Mouse (Mus musculus) thymus, postnatal 4 days (tissue): ENCODE measurements around the gene Samd14.

Source experiments
- DNase-seq: peaks from one replicate; pipeline ENCODE4 v3.0.0; 2021

The Samd14 gene

DNA sequence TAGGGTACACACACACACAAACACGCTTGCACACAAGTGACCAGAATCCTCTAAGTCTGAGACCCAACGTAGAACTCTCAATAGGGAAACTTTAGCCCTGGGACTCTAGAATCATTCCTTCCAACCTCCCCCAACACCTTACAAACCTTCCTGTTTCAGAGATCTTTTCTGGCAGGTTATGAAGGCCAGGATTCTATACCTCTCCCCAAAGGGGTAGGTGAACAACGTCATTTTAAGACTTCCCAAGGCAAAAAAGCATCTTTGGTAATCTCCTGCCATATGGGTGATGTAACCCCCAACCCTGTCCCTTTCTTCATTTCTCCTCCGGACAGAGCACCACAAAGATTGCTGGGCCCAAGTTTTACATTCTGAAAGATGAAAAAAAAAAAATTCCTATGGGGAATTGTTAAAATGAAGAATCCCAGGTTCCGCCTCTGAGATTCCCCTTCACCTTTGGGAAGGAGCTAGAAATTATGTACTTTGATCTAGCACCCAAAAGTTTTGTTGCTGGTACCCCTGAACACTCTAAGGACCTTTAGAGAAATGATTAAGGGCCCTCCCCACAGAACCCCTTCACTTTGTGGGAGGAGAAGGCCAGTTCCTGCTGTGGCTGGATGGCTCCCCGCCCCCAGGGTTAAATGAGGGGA, 19.5 kb upstream of the Samd14 start:
- no peak for DNase-seq

- DNase-seq, result peak; percentile 96
Measured at GRCm38 (mm10) chr11:94990749-94991577, 18.7 kb upstream of the Samd14 start, which contains the start of gene Ppp1r9b. TSS of gene Ppp1r9b (plus strand) at chr11:94991035.

DNA sequence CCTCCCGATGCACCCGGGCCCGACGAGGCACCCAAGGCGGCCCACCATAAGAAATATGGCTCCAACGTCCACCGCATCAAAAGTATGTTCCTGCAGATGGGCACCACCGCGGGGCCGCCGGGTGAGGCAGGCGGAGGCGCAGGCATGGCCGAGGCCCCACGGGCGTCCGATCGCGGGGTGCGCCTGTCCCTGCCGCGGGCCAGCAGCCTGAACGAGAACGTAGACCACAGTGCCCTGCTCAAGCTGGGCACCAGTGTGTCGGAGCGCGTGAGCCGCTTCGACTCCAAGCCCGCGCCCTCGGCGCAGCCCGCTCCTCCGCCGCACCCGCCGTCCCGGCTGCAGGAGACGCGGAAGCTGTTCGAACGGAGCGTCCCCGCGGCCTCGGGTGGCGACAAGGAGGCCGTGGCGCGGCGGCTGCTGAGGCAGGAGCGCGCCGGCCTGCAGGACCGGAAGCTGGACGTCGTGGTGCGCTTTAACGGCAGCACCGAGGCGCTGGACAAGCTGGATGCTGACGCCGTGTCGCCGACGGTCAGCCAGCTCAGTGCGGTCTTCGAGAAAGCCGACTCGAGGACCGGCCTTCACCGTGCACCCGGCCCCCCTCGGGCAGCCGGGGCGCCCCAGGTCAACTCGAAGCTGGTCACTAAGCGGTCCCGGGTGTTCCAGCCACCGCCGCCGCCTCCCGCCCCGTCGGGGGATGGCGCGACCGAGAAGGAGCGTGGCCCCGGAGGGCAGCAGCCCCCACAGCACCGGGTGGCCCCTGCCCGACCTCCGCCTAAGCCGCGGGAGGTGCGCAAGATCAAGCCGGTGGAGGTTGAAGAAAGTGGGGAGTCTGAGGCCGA, 17.8 kb upstream of the Samd14 start:
- peak; percentile 84 for DNase-seq

DNA sequence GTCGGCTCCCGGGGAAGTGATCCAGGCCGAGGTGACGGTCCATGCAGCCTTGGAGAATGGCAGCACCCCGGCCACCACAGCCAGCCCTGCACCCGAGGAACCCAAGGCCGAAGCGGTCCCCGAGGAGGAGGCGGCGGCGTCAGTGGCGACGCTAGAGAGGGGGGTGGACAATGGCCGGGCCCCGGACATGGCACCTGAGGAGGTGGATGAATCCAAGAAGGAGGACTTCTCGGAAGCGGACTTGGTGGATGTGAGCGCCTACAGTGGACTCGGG, 17.3 kb upstream of the Samd14 start:
- no peak for DNase-seq

GRCm38 (mm10) chr11:94992754-94993606, 16.7 kb upstream of the Samd14 start:
- DNase-seq, result peak; percentile 70

DNA sequence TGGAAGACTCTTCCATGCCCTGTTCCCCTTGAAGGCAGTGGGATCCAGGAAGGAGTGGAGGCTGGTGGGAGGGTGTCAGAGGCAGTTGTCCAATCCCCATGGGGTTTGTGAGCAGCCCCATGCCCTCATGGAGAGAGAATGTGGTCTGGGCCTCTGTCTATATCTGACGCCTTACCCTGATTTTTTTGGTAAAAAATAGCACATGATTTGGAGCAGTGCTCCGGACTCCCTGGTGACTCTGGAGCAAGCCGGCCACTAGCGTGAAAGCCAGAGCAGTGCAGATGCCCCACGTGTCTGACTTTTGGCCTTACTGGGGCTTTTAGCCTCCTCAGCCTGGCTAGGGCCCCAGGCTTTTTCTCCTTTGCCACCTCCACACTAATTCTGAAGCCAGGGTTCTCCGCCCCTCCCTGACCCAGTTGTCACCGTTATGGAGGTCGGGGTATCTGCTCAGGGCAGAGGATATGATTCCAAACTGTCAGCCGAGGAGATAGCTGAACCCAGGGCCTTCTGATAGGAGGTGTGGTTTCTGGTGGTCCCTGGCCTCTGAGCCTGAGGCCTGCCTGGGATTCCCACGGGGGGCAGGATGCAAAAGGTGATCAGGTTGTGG, 15.4 kb upstream of the Samd14 start:
- peak; percentile 19 for DNase-seq

DNA sequence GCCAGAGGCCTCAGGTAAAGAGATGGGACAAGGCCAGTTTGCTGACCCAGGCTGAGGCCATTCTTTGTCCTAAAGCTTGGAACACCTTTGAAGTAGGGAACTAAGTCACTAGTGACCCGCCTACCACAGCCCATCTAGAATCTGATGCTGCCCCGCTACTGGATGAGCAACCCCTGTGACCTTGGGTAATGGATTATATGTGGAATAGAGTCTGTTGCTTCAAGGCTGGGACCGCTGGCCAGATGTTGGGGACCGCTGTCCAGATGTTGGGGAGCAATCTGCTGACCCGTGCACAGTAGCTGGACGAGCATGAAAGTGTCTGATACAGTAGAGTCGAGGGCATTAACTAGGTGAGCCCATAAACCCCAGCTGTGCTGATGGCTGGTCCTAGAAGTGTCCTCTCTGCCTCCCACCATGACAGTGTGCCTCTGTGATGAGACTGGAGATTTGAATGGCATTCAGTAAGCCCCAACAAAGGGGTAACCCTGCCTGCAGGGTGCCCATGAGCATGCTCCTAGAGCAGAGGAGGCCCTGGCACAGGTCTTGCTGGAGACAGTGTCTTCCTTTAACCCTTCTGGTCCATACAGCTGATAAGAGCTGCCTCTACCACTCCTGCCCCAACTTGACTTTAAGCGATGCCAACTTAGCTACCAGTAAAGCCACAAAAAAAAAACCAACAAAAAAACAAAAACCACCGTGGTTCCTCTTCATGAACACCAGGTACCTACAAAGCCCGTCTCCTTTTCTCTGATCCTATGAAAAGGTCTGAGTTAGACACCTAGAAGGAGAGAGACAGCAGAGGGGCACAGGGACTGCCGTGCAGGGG, 14.5 kb upstream of the Samd14 start:
- DNase-seq, result peak; percentile 43

DNA sequence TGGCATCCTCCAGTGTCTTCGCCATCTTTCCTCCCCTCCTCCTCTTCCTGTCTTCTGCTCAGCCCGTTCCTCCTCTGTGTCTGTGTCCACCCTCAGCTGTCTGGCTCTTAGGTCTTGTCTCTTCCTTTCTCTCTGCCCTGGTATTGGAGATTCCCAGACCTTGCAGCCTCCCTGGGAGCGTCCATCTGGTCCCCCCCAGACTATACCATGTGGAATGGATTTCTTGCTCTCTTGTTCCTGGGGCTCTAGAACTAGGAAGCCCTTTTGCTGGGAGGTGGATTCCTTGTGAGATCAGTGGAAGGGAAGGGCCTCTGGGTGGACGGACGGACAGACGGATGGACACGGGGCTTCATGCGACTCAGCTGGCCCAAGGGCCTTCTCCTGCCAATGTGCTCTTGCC, 13.6 kb upstream of the Samd14 start:
- peak; percentile 23 for DNase-seq

DNA sequence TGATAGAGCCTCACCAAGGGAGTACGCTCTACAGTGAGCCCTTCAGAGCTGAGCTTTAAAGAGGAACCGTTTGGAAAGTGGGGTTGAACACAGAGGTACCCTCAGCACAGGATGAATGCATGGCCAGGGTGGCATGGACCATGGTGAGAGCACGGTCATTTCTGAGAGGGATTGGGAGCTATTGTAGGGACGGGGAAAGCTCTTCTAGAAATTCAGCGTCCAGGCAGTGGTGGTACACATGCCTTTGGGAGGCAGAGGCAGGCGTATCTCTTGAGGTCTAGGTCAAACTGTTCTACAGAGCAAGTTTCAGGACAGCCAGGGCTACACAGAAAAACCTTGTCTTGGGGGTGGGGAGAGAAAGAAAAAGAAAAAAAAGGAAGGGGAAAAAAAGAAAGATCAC, 12.7 kb upstream of the Samd14 start:
- DNase-seq, result peak; percentile 18

DNA sequence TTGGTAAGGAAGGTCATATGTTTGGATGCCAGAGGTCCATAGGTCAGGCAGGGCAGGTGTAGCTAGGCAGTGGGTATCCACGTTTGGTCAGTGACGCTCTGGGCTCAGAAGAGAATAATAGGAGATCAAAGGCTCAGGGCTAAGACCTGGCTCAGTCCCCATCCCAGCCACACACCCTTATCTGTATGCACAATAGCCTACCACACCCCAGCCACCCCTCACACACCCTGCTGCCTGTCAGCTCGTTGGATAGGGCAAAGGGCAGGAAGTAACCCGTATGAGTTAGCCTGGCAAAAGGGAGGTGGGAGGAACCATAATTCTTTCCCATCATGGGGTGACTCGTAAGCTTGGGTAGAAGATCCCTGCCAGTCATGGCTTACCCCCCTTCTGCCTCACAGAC, 12.1 kb upstream of the Samd14 start:
- DNase-seq, result no peak

DNA sequence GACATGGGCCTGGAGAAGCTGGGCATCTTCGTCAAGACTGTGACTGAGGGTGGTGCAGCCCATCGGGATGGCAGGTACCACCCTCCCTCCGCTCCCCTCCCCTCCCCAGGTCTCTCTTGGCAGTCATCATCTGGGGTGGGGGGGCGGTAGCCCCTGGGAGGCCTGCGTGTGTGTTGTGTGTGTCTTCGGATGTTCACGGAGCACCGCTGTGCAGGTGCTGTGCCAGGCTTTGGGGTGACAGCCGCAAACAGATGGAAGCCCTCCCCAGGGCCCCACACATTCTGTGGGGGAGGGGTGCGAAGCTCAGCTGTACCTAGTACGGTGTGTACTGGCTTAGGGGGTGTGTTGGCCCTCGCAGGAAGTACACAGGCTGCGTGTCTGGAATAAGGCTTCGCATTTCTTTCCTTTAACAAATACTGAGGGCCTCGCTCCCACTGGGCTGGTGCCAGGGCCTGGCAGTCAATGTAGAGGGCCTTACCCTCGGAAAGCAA, 11.6 kb upstream of the Samd14 start:
- peak; percentile 96 for DNase-seq

DNA sequence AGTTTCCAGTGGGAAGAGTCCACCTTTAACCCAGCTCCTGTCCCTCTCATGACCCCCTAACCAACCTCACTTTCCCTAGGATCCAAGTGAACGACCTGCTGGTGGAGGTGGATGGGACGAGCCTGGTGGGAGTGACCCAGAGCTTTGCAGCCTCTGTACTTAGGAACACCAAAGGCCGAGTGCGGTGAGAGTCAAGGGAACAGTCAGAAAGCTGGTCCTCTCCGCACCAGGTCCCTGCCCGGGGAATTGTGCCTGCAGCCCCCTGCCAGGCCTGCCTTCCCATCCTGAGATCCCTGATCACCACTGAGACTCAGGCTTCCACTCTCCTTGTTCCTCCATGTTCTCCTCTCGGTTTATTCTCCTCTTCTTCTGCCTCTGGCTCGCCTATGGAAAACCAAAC, 9.6 kb upstream of the Samd14 start:
- DNase-seq, result peak; percentile 56

DNA sequence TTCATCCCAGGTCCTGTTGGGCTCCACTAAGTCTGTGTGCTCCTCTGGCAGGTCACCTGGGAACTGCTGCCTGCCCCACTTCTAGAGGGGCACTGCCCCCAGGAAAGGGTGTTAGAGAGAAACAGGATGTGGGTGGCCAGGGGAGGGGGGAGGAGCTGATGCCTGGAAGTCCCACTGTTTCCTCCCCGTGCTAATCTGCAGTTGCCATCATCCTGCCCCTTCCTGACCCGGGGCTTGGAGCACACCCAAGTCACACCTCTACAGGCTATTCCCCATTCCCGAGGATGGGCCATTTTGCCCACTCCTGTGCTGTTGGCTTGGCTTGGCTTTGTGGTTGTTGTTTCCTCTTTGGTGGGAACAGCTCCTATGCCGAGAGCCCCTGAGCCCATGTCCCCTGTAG, 9.1 kb upstream of the Samd14 start:
- peak; percentile 76 for DNase-seq

- DNase-seq, result peak; percentile 80
Measured at GRCm38 (mm10) chr11:95001058-95001457, 8.6 kb upstream of the Samd14 start.

- peak; percentile 20 for DNase-seq
Measured at GRCm38 (mm10) chr11:95001584-95002347, 7.9 kb upstream of the Samd14 start.

DNA sequence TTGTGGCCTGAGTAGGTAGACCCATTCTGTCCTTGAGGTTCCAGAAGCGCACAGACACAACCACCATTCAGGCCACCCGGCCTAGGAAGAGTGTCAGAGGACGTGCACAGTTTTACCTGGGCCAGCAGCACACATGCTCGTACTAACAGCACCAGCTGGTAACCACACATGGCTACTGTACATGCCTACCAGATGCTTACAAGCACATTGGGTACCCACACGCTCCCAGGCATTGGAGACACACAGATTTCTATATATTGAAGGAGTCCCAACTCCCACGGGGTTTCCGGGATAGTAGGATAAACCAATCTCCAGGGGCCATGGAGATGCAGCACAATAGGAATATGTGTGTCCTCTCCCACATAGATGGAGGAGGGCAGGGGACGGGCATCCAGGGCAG, 7.0 kb upstream of the Samd14 start:
- DNase-seq, result no peak

GRCm38 (mm10) chr11:95004136-95004936, 5.3 kb upstream of the Samd14 start:
- no peak for DNase-seq

GRCm38 (mm10) chr11:95004937-95005198, 4.8 kb upstream of the Samd14 start:
- DNase-seq, result no peak

DNA sequence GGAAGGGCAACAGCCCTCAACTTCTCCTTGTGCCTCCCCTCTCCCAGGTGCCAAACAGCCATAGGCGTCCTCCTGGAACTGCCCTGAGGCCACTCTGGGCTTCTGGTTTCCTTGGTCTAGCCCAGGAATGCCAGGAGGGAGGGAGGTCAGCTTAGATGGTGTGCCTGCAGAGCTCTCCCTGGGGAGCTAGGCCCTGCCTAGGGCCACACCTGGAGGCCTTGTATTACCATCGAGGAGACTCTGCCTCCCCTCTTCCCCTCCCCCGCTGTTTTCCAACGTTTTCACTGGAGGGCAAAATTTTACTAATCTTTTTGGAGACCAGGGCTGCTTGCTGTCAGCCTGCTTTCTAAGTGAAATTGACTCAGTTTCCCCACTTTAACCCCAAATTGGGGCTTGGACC, 3.6 kb upstream of the Samd14 start:
- DNase-seq, result peak; percentile 37
